Mouse (Mus musculus) c-Kit-positive CD71-positive TER-119-positive erythroid progenitor cells, embryonic 14.5 days (primary cell): ENCODE measurements around the gene Soat2.

Experiments
- DNase-seq: peaks from one replicate; pipeline ENCODE4 v3.0.0-alpha.2; 2013; ENCODE audit warnings: low spot score

Soat2 gene

GRCm38 (mm10) chr15:102150301-102151135, at the start of gene Soat2:
Gene Soat2 (plus strand): TSS chr15:102150526.
- peak; percentile 66 for DNase-seq

GRCm38 (mm10) chr15:102100996-102101671, 49.2 kb upstream of the Soat2 start:
- no peak for DNase-seq

GRCm38 (mm10) chr15:102101672-102102541, 48.4 kb upstream of the Soat2 start:
- no peak for DNase-seq

- no peak for DNase-seq
Observed at GRCm38 (mm10) chr15:102102548-102103121, 47.7 kb upstream of the Soat2 start.

- no peak for DNase-seq
Observed at GRCm38 (mm10) chr15:102103371-102103946, 46.9 kb upstream of the Soat2 start.

GRCm38 (mm10) chr15:102103947-102104555, 46.3 kb upstream of the Soat2 start:
- no peak for DNase-seq

- no peak for DNase-seq
Observed at GRCm38 (mm10) chr15:102105360-102105759, 45.0 kb upstream of the Soat2 start.

- no peak for DNase-seq
Observed at GRCm38 (mm10) chr15:102105764-102106730, 44.3 kb upstream of the Soat2 start.

- no peak for DNase-seq
Observed at GRCm38 (mm10) chr15:102106754-102107456, 43.4 kb upstream of the Soat2 start.

GRCm38 (mm10) chr15:102107689-102108573, 42.4 kb upstream of the Soat2 start:
- DNase-seq, result peak; percentile 68

- DNase-seq, result peak; percentile 67
Observed at GRCm38 (mm10) chr15:102108651-102109525, 41.4 kb upstream of the Soat2 start.

- DNase-seq, result no peak
Observed at GRCm38 (mm10) chr15:102110271-102110670, 40.1 kb upstream of the Soat2 start.

- no peak for DNase-seq
Observed at GRCm38 (mm10) chr15:102110701-102111494, 39.4 kb upstream of the Soat2 start.

GRCm38 (mm10) chr15:102111495-102111829, 38.9 kb upstream of the Soat2 start:
- no peak for DNase-seq

- DNase-seq, result no peak
Observed at GRCm38 (mm10) chr15:102112181-102112580, 38.1 kb upstream of the Soat2 start.

GRCm38 (mm10) chr15:102112827-102113226, 37.5 kb upstream of the Soat2 start:
- no peak for DNase-seq

GRCm38 (mm10) chr15:102113674-102114073, 36.7 kb upstream of the Soat2 start:
- DNase-seq, result no peak
